Mouse (Mus musculus) c-Kit-positive CD71-negative TER-119-negative erythroid progenitor cells, embryonic 14.5 days (primary cell): ENCODE measurements around the gene Cadm4.

ENCODE experiments used
- DNase-seq: peaks from one replicate; pipeline ENCODE4 v3.0.0-alpha.2; 2013; ENCODE audit warnings: low read depth

Cadm4 gene

DNA sequence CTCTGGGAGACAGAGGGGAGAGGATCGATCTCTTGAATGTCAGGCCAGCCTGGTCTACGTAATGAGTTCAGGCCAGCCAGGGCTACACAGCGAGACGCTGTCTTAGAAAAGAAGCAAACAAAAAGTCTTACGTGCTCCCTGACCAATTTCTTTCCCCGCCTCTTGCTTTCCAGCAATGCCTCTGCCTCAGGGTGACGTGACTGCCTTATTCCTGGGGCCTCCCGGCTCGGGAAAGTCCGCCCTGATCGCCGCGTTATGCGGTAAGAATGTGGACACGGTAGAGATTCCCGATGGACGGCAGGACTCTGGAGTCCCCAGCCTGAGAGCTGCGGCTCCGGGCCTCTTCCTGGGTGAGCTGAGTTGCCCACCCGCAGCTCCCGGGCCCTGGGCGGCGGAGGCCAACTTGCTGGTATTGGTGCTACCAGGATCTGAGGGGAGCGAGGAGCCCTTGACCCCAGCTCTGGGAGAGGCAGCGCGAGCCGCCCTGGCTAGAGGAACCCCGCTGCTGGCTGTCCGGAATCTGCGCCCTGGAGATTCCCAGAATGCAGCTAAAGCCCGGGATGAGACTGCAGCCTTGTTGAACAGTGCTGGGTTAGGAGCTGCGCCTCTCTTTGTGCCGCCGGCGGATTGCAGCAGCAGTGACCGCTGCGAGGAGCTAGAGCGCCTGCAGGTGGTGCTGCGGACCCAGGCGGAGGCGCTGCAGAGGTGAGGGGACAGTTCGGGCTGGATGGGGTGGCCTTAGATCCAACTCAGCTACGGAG is 49.6 kb downstream of the Cadm4 start:
- DNase-seq, result peak; percentile 49

DNA sequence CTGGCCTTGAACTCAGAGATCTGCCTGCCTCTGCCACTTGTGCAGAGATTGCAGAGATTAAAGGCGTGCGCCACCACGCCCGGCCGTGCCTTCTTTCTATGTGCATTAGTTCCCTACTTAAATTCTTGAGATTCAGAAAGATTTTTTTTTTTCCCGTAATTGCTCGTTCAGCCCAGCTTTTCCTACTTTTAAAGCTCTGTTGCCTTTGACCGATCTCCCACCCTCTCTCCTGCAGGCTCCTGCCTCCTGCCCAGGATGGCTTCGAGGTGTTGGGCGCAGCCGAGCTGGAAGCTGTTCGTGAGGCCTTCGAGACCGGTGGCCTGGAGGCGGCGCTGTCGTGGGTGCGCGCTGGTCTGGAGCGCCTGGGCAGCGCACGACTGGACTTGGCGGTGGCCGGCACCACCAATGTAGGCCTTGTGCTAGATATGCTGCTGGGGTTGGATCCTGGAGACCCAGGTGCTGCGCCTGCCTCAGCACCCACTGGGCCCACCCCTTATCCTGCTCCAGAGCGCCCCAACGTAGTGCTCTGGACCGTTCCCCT is 51.3 kb downstream of the Cadm4 start:
- DNase-seq, result no peak

DNA sequence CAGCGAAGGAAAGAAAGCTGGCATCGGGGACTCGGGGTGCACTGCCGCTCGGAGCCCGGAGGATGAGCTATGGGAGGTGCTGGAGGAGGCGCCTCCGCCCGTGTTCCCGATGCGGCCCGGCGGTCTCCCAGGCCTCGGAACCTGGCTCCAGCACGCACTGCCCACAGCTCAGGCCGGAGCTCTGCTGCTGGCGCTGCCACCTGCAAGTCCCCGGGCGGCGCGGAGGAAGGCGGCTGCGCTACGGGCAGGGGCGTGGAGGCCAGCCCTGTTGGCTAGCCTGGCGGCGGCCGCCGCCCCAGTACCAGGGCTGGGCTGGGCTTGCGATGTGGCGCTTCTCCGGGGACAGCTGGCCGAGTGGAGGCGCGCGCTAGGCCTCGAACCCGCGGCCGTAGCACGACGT is 52.0 kb downstream of the Cadm4 start:
- no peak for DNase-seq

DNA sequence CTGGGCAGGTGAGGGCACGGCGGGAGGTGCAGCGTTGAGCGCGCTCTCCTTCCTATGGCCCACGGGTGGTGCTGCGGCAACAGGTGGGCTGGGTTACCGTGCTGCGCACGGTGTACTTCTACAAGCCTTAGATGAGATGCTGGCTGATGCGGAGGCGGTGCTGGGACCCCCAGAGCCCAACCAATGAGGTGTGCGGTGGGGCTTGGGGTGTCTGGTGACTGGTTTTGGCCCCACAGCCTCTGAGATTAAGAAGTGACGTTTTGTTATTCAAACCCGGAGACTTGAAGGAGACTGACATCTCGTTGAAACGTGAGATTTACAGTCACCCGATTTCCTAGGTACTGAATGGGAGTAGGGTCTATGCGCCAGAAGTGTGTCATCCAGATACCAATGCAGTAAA is 52.5 kb downstream of the Cadm4 start:
- DNase-seq, result no peak

DNA sequence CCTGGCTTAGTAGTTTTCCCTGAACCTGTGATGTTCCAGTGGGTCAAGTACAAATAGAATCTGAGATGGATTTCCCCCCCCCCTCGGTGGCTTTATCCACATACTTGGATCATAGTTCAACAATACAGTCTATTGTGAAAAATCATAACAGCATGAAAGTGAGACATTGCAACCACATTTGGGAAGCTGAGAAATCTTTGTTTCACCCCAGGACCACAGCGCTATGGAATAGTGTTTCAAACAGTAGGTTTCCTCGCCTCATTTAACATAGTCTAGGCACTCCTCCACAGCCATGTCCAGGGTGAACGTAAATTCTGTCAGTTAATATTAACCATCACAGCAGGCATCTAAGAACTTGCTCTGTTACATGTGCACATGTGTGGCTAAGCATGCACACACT is 55.3 kb downstream of the Cadm4 start:
- DNase-seq, result no peak

DNA sequence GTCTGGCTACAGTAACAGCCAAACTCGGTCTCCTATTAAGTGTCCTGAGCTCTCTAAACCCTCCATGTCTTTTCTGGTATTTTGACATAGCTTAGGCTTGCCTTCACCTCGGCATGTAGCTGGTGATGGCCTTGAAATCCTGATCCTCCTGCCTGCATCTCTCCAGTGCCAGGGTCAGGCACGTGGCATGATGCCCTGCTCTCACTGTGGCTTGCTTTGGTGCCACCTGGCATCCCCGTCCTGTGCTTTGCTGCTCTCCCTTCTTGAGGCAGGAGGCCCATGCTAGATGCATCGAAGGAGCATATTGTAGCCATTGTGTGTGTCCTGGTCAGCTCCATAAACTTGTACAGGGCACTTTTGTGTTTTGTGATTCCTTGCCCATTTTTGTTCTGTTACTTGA is 55.8 kb downstream of the Cadm4 start:
- DNase-seq, result no peak

DNA sequence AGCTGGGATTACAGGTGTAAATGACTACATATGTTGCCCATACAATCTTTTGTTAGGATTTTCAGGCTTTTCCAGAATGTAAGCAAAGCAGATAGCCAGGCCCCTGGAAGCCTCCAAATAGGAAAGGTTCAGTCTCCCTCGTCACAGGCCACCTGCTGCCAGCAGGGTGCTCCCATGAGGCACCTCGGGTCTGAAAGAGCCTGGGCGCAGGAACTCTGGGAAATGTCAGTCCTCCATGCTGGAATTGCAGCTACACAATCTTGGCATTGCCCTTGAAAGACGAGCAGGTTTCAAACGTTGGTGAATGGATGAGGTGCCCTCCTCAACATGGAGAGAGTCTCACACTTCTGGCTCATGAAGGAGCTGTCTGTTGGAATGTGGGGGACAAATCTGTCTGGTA is 56.3 kb downstream of the Cadm4 start:
- DNase-seq, result no peak

DNA sequence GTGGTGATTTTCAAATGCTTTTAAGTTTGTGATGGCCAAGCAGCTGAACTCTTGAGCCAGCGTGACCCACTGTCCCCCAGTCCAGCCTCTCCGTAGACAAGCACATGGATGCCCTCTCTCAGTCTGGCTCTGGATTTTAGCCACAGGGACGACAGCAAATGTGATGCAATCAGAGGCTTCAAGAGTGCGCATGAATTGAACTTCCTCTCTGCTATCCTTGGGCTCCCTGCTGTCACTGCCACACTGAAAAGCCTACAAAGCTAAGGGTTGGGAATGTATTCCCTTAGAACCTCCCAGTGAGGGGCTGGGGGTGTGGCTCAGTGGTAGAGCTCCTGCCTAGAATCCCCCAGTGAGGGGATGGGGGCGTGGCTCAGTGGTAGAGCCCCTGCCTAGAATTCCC is 56.9 kb downstream of the Cadm4 start:
- no peak for DNase-seq

DNA sequence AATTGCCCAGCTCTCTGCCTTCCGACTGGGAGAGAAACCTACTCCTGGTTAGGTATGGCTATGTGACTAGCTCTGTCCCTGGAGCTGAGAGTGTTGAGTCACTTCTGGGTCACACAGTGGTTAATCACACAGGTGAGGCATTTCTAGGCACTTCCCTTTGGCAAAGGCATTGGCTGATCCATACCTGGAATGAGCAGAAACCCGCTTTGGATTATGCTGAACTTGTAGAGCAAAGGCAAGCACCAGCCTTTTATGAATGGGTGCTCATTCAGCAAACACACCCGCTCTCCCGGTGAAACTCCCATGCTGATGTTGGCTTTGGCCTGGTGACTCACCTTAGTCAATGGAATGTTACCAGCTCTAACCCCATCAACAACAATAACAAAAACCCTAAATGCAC is 57.9 kb downstream of the Cadm4 start:
- no peak for DNase-seq

DNA sequence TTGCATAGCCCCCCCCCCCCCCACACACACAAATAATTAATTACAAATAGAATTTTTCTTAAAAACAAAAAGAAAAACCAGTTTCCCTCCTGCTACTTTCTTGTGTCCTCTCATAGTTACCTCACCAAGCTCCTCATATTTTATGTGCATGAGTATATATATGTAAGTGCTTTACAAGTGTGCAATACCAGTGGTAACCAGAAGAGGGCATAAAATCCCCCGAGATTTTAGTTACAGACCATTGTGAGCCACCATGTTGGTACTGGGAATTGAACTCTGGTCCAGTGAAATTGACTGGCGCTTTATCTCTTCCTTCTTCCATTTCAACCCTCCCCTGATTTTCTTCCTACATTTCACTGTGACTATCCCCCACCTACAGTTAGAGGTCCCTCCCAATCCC is 62.7 kb downstream of the Cadm4 start:
- no peak for DNase-seq

DNA sequence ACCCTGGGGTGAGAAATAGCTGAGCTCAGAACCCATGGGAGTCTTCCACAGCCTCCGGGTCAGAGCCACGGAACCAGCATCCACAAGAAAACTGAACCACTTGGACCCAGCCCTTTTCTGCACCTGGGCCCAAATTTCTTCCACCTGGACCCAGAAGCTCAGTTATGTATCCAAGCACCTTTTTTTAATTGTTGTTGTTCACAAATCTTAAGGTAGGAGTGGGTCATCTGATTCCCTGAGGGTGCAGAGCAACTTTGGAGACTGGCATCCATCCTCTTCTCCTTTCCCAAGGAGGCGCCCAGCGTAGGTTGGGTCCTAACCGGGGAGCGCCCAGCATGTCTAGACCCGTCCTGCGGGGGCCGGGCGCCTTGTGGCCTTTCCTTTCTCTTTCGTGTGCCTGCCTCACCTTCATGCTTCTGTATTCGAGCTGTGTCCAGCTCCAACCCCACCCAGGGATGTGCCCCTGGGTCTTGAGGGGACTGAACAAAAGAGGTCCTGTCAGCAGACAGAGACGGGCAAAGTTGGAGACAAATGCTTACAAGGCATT is 64.3 kb downstream of the Cadm4 start, which contains the start of the genes Pinlyp and Xrcc1:
Pinlyp (minus strand) TSS at position 51 of the 547 bp plus-strand sequence.
Xrcc1 (plus strand) TSS at position 222 of the 547 bp plus-strand sequence.
- DNase-seq, result no peak

DNA sequence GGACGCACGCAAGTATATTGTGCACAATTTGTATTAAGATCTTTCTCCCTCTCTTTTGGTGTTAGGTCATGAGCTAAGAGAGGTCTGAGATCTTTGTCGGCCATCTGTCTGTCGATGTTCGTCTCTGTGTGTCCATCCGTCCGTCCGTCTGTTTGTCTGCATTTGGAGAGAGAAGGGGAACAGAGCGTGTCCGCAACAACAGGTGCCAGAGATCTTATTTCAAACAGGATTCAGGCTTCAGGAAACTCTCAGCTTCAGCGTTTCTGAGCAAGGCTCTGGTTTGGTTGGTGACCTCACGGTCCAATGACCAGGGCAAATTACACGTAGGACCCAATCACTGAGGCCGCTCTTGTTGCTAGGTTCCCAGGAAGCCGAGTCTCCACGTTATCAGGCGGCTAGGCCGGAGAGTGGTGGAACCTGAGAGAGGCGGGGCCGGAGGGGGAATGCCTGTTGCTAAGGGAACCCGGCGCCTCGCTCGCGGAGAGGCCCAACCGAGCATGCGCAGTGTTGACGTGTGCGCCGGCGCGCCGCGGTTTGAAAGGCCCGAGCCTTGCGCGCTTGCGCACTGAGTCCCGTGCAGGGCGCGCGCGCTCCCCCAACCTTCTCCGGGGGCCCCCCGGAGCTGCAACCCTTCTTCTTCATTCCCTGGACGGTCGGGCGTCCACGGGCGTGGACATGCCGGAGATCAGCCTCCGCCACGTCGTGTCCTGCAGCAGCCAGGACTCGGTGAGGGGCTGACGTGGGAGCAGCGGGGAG is 65.0 kb downstream of the Cadm4 start:
- DNase-seq, result peak; percentile 99

DNA sequence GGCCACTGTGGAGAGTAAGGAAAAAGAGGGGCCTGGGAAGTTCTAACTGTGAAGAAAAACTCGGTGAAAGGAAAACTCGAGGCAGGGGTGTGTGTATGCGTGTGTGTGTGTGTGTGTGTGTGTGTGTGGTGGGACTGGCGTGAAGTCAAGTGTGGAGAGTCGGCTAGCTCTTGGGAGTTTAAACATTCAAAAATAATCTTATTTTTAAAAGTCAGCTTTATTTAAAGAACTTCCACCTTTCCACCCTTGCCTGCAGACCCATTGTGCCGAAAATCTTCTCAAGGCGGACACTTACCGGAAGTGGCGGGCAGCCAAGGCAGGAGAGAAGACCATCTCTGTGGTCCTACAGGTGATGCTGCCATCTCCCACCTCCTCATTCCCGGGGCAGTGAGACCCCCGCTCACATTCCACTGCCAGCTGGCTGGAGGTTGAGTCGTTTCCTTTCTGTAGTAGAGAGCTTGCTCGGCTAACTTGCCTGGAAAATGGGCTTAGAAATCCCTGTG is 65.8 kb downstream of the Cadm4 start:
- DNase-seq, result no peak

DNA sequence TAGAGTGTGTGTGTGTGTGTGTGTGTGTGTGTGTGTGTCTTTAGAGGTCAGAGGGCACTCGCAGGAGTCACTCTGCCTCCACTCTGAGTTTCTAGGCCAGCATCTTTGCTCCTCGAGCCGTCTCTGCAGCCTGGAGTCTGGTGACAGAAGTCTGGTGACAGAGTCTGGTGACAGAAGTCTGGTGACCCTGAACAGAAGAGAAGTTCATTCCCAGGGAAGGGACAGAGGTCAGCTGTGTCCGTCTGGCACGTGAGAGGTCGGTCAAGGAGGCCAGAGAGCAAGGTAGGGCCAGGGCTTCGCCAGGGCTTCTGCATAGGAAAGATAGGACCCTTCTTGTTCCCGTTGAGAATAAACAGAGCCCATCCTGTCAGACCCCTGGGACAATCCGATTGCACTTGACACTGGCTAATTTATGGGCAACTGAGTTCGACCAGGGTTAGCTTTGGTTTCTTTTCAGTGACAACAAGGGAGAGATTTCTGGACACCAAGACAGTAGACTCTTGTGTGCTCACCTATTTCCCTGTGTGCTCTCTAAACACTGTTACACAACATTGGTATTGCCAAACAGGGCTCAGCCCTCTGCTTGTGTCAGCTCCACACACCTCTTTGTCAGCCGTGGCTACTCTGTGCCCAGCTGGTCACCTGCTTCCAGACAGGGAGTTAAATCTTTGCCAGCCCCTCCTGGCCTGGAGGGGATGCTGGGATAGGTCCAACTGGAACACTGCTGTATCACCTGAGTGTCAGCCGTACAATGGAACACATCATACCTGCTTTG is 70.3 kb downstream of the Cadm4 start:
- DNase-seq, result no peak
